Mouse (Mus musculus) layer of hippocampus, postnatal 10 days (tissue): ENCODE data around the gene Tns3. TPM values are rescaled to one million over a fixed set of nuclear protein-coding genes. Genes with fewer than 3 reads are reported as not detected.

Experiments
- DNase-seq, 2 experiments: peaks; one replicate each; pipeline ENCODE4 v3.0.0; 2021; ENCODE audit warnings: low spot score in 2 of 2
- total RNA-seq, 2 experiments: library from RNA; stranded (reverse); gene quantifications; 2 replicates each; pipeline ENCODE4 v1.2.3; 2021

Tns3 gene
- total RNA-seq, 2 experiments from 2014 or later, result 39.5 to 42.5 TPM

GRCm38 (mm10) chr11:8681356-8681755 lies 17.0 kb upstream of the Tns3 start:
- no peak for DNase-seq

GRCm38 (mm10) chr11:8680650-8681049 lies 16.3 kb upstream of the Tns3 start:
- DNase-seq, result no peak

GRCm38 (mm10) chr11:8679221-8679620 lies 14.9 kb upstream of the Tns3 start:
- DNase-seq, result no peak

DNA sequence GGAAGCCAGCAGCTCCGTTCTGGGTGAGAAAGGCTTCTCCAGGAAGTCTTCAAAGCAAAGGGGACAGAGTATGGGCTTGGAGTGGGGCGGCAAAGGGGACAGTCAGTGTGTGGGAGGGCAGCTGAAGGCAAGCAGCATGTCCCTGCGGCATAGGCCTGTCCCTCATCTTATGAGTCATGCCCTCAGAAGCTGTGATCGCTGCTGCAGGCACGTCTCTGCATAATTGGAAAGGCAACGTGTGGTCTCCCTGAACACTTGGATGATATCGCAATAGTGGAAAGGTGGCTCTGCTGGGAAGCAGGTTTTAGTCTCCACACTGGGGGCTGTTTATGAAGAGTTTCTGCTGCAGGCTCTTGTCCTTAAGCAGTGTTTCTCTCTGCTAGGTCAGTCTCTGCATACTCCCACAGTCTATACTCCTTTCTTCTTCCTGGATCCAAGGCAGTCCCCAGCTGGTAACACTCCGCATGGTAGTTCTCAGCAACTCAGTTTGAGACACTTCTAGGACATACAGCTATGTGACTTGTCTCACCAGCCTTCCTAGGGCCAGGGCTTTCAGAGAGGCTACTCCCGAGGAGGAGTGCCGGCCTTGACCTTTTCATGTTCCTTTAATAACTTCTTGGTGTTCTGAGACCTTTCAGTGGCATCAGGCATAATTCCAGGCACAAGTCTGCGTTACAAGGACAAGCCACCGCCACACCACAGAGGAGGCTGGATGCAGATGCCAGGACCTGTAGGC lies 14.1 kb upstream of the Tns3 start:
- DNase-seq, result no peak

GRCm38 (mm10) chr11:8675701-8676474 lies 11.6 kb upstream of the Tns3 start:
- DNase-seq, result no peak

DNA sequence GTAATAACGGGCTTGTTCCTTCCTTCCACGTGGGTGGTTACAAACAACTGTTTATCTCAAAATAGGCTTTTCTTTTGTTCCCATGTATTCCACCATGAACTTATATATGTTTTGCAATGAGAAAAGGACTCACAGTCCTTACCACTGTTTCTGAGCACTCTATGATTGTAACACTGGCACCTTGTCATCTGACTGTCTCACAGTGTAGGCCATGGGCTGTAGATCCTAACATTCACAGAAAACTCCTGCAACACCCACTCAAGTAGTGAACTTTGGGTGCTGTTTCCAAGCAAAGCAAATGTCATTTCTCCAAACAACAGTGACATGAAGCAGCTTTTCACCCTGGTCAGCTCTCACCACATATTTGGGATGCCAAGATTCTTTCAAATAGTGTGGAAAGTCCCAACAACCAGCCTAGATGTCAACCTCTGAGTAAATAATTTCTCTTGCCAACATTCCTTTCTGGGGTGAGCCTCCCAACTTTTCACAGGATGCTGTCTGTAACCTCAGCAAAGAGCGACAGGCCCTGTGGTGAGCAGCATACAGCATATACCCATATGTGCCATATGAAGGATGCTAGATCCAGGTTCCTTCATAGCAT lies 10.3 kb upstream of the Tns3 start:
- no peak for DNase-seq

DNA sequence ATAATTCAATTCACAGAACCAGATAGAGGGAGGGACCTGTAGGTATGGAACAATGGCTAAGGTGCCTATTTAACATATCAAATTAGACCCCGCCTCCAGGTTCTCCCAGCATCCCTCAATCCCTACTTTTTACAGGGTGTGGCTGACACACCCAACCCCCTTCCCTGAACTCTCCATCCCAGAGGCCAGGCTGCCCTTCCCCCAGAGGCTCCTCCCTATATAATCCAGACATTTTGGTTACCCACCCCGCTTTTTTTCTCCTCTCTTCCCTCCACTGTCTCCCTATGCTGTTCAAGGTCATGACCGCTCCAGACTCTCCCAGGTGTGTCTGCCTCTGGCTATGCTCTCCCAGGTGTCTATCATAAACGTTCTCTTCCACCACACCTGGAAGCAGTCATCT lies 7.4 kb upstream of the Tns3 start:
- no peak for DNase-seq

- DNase-seq, result no peak
These were observed 4.8 kb upstream of the Tns3 start for GRCm38 (mm10) chr11:8669138-8669537.

GRCm38 (mm10) chr11:8664797-8665196 lies 462 bp upstream of the Tns3 start:
- DNase-seq, result no peak

DNA sequence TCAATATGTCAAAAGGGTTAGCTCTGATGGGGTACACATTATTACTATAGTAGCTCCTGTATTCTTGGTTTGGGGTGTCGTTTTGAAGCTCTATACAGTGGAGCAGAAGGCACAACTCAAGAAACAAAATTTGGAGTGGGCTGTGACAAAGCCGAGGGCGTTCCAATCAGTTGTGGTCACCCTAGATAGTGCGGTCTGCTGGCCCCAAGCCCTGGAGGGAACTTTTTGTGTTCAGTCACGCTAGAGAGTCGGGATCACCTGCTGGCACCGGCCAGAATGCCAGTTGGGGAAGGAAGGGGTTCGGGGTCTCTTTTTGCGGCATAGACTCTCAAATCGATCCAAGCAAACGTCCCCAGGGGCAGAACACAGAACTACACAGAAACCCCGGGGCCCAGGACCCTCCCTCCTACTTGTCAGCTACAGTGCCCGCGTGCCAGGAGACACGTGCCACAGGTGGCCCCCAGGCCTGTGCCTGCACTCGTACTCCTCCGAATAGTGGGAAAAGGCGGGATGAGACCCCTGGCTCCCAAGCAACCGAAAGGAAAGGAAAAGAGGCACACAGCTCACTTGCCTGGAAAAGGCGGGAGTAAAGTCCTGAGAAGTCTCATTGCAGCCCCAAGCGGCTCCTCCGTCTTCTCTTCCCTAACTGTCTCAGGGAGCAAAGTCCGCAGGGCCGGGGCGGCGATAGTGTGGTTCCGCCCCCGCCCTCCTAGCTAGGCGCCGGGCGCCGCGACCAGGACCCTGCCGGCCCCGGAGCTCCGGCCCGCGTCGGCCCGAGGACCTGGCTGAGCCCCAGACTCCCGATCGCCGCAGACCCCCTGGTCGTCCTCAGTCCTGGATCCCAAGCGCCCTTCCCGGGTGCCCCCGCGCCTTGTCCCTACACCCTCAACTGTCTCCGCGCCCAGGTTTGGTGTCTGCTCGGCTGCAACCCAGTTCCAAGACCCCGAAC lies 617 bp downstream of the Tns3 start:
- peak; percentile 46 to 61 for DNase-seq

GRCm38 (mm10) chr11:8662706-8663429 lies 1.5 kb downstream of the Tns3 start:
- DNase-seq, result no peak

- DNase-seq, result no peak
These were observed 3.4 kb downstream of the Tns3 start for GRCm38 (mm10) chr11:8660951-8661350.

- DNase-seq, result no peak
These were observed 4.5 kb downstream of the Tns3 start for GRCm38 (mm10) chr11:8659851-8660250.

DNA sequence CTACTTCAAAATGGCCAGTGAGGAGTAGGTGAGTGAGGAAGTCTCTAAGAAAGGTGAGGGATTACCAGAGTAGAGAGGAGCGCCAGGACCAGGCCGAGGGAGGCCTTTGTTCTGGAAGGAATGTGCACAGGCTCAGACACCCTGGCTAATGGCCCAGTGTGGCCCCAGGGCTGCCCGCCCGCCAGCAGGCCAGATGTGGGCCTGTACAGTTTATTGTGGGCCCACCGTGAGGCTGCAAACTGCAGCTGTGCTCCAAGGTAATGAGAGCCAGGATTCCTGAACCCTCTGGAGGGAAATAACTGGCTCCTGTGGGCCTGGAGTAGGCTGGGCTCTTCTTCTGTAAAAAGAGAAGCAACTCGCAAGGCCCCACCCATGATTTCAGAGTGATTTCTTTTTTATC lies 5.3 kb downstream of the Tns3 start:
- no peak for DNase-seq

GRCm38 (mm10) chr11:8657493-8657892 lies 6.8 kb downstream of the Tns3 start:
- DNase-seq, result no peak

- DNase-seq, result no peak
These were observed 7.6 kb downstream of the Tns3 start for GRCm38 (mm10) chr11:8656448-8657393.

- DNase-seq, result peak; percentile 33 to 46
These were observed 10.5 kb downstream of the Tns3 start for GRCm38 (mm10) chr11:8653800-8654295.

DNA sequence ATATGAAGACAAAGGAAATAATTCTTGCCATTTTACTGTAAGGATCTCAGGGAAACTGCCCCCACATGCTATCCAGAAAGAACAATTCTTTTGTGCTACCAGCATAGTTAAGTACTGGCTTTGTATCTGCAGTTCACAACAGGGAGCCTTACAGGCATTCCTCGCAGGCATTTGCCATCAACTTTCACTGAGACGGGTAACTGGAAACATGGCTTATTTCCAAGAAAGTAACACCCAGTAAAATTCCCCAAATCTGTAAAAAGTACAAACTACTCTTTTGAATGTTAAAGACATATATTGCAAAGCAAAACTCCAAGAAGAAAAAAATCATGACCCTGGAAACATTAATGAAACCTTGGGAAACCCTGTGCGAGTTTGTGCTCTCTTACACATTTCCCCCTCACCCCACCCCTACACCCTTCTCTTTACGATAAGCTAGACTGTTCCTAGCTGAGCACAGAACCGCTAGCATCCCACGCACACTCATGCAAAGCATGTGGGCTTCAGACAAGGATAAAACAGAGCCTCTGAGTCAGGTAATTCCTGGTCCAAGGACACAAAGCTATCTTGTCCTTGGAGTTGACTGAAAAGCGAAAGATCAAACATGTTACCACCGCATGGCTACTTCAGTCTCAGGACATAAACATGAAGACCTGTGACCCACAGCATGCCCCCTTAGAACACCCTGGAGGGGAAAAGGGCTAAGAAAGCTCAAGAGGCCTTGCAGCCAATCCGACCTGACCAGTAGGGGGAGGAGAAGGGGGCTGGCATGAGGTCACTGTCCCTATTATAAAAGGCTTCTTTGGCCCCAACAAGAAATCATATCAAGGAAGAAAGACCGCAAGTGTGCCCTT lies 11.3 kb downstream of the Tns3 start:
- DNase-seq, result no peak
